Mouse (Mus musculus): ENCODE measurements around the gene Sox18. TPM values are rescaled to one million over a fixed set of nuclear protein-coding genes. Genes with fewer than 3 reads are reported as not detected.

Gene Sox18
- 19.7 and 21.2 TPM in 2 replicates for polyA plus RNA-seq (2016; fragmentation: Nextera tagmentation; extraction: Ambion mirVana)

DNA sequence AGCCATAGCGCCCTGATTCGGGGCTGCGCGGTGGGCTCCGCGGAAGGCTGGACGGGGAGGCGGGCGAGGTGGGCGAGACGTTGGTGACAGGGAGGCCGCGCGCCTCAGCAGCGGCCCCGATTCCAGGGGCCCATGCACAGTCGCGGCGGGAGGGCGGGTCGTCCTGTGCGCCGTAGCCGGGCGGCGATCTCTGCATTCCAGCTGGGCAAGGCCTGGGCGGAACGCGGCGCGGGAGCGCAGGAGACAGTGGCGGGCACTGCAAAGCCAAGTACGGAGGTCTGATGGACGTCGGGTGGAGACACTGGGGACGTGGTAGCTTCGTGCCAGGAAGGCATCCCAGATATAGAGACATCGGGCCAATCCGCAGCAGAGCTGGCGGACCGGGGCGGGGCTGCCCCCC, at the start of gene Sox18:
Sox18 (minus strand) TSS at position 315 of the 400 bp plus-strand sequence.
- peak; percentile 33 for DNase-seq (ENCODE audit: extremely low spot score, low spot score)
- Histone ChIP-seq H3K4me3 (peak within 1 kb of the TSS; percentile 50), H3K9me3 (no peaks in the 10 kb centered on the region), H3K36me3 (replicated peaks) (no peaks in the 10 kb centered on the region), H3K27me3 (ENCODE audit: poor library complexity, severe bottlenecking) (peaks cover 85% of the 10 kb centered on the region), H3K27ac (peak within 1 kb of the TSS; percentile 54), H3K4me1 (peaks cover 47% of the 10 kb centered on the region)
- under 1% methylated on average over 43 of the region's 43 CpGs for WGBS

GRCm38 (mm10) chr2:181721200-181721599, 49.8 kb upstream of the Sox18 start:
- Histone ChIP-seq H3K27me3 (ENCODE audit: poor library complexity, severe bottlenecking) (no peaks in the 10 kb centered on the region), H3K4me3 (no peak overlapping the region), H3K4me1 (no peaks in the 10 kb centered on the region), H3K9me3 (no peaks in the 10 kb centered on the region), H3K27ac (no peak overlapping the region), H3K36me3 (replicated peaks) (peaks cover 3% of the 10 kb centered on the region; the same call in 1 of the 2 replicates)
- DNase-seq (ENCODE audit: extremely low spot score, low spot score) = no peak

- Histone ChIP-seq H3K4me3 (no peak overlapping the region), H3K27me3 (ENCODE audit: poor library complexity, severe bottlenecking) (no peaks in the 10 kb centered on the region), H3K9me3 (no peaks in the 10 kb centered on the region), H3K4me1 (peaks cover 7% of the 10 kb centered on the region), H3K36me3 (replicated peaks) (peaks cover 3% of the 10 kb centered on the region; the same call in 1 of the 2 replicates), H3K27ac (no peak overlapping the region)
- no peak for DNase-seq (ENCODE audit: extremely low spot score, low spot score)
- 48% methylated on average over 3 of the region's 3 CpGs for WGBS
Observed at GRCm38 (mm10) chr2:181720061-181720460, 48.6 kb upstream of the Sox18 start.

DNA sequence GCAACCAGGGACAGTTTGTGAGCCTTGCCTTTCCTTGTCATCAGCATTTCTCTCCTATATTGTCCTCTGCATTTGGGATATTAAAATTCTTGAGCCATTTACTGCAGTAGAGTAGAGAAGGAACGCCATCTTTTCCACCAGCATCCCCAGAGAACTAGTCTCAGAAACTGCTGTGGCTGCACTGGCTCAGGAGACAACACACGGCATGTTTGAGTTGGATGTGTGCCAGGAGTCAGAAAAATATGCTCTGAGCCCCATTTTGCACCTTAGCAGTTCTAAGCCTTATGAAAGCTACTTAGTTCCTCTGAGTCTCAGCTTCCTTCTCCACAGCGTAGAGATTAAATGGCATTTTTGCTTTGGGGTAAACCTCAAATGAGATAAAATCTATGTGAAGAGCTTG, 45.6 kb upstream of the Sox18 start:
- 87% methylated on average over 3 of the region's 3 CpGs for WGBS
- H3K27ac ChIP-seq = no peak overlapping the region
- H3K4me3 ChIP-seq = no peak overlapping the region
- H3K36me3 ChIP-seq (replicated peaks) = peaks cover 3% of the 10 kb centered on the region; the same call in 1 of the 2 replicates
- no peaks in the 10 kb centered on the region for H3K27me3 ChIP-seq (ENCODE audit: poor library complexity, severe bottlenecking)
- no peaks in the 10 kb centered on the region for H3K9me3 ChIP-seq
- H3K4me1 ChIP-seq = peaks cover 23% of the 10 kb centered on the region
- DNase-seq (ENCODE audit: extremely low spot score, low spot score) = no peak

DNA sequence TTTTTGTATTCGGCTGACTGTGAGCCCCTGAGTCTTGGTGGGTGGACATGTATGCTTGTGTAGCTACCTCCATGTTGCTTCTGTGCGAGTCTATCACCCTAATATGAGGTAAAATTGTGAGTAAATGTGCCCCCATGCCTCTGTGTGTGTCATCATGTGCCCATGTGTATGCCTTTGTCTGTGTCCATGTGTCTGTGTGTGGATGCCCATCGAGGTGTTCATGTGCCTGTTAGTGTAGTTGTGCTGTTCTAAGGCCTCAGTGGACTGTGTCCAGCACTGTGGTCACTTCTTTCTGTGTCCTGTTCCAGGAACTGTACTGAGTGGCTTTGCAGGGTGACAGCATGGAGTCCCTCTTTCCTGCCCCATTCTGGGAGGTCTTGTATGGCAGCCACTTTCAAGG, 43.9 kb upstream of the Sox18 start:
- Histone ChIP-seq H3K36me3 (replicated peaks) (peaks cover 3% of the 10 kb centered on the region; the same call in 1 of the 2 replicates), H3K9me3 (no peaks in the 10 kb centered on the region), H3K4me3 (peak overlapping the region; percentile 44), H3K27ac (peak overlapping the region; percentile 82), H3K4me1 (peaks cover 23% of the 10 kb centered on the region), H3K27me3 (ENCODE audit: poor library complexity, severe bottlenecking) (no peaks in the 10 kb centered on the region)
- DNase-seq (ENCODE audit: extremely low spot score, low spot score) = no peak
- WGBS = 61% methylated on average over 3 of the region's 3 CpGs

DNA sequence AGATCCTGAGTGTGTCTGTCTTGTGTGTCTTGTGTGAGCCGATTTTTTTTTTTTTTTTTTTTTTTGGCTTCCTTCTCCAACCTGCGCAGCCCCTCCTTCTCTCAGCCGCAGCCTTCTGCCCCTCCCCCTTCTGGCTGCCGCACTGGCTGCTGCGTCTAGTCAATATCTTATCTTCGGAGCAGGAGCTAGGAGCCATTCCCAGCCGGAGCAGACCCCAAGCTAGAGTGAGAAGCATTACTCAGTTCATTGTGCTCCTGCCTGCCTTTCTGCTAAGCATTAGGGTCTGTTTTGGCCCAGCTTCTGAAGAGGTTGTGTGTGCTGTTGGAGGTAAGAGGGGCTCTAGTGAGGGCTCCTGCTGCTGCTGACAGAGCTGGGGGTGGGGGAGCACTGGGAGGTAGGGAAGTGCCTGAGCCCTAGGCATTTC, 43.5 kb upstream of the Sox18 start, which contains the start of gene Oprl1:
Oprl1 (plus strand) TSS at position 114 of the 424 bp plus-strand sequence.
- H3K27ac ChIP-seq = peak within 1 kb of the TSS; percentile 82
- peaks cover 3% of the 10 kb centered on the region; the same call in 1 of the 2 replicates for H3K36me3 ChIP-seq (replicated peaks)
- no peaks in the 10 kb centered on the region for H3K27me3 ChIP-seq (ENCODE audit: poor library complexity, severe bottlenecking)
- WGBS = 3% methylated on average over 7 of the region's 7 CpGs
- DNase-seq (ENCODE audit: extremely low spot score, low spot score) = peak; percentile 41
- H3K4me3 ChIP-seq = peak within 1 kb of the TSS; percentile 44
- H3K9me3 ChIP-seq = no peaks in the 10 kb centered on the region
- H3K4me1 ChIP-seq = peaks cover 23% of the 10 kb centered on the region

- H3K4me1 ChIP-seq = peaks cover 23% of the 10 kb centered on the region
- 83% methylated on average over 1 of the region's 1 CpGs for WGBS
- no peaks in the 10 kb centered on the region for H3K36me3 ChIP-seq (replicated peaks)
- no peak overlapping the region for H3K27ac ChIP-seq
- no peaks in the 10 kb centered on the region for H3K9me3 ChIP-seq
- H3K4me3 ChIP-seq = no peak overlapping the region
- H3K27me3 ChIP-seq (ENCODE audit: poor library complexity, severe bottlenecking) = no peaks in the 10 kb centered on the region
- no peak for DNase-seq (ENCODE audit: extremely low spot score, low spot score)
Observed at GRCm38 (mm10) chr2:181713749-181714148, 42.3 kb upstream of the Sox18 start.

DNA sequence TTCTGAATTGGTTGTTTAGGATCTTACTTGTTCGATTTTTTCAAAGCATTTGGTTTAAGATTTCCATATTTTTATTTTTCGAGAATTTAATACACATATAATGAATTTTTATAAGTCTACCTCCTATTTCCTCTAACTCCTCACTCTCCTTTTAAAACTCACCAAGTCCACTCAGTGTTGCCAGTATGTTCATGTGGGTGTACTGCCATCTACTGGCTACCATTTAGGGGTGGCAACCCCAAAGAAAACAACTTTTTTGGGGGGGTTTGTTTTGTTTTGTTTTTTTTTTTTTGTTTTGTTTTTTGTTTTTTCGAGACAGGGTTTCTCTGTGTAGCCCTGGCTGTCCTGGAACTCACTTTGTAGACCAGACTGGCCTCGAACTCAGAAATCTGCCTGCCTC, 35.2 kb upstream of the Sox18 start:
- H3K9me3 ChIP-seq = no peaks in the 10 kb centered on the region
- no peak overlapping the region for H3K4me3 ChIP-seq
- H3K4me1 ChIP-seq = no peaks in the 10 kb centered on the region
- 48% methylated on average over 4 of the region's 4 CpGs for WGBS
- no peaks in the 10 kb centered on the region for H3K36me3 ChIP-seq (replicated peaks)
- no peaks in the 10 kb centered on the region; the same call in 1 of the 2 replicates for H3K27me3 ChIP-seq (ENCODE audit: poor library complexity, severe bottlenecking)
- no peak for DNase-seq (ENCODE audit: extremely low spot score, low spot score)
- no peak overlapping the region for H3K27ac ChIP-seq

DNA sequence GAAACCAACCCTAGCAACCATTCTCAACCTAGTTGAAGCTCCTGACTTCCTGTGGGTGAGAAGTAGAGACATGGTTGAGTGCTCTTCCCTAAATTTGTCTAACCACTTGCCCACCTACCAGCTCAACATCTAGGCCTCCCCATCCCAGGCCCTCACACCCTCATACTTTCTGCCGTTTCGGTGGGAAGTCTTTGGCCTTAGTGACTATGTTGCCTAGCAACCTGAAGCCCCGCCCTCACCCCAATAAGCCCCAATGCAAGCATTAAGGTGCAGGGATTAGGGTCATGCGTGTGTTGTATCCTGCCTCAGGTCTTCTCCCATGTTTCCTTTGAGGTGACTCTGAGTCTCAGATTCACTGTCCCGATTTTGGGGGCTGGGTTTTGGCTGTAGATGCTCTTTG, 26.8 kb upstream of the Sox18 start, which contains the start of gene Lkaaear1:
Lkaaear1 (minus strand) TSS at position 202 of the 400 bp plus-strand sequence.
- DNase-seq (ENCODE audit: extremely low spot score, low spot score) = peak; percentile 15
- H3K27me3 ChIP-seq (ENCODE audit: poor library complexity, severe bottlenecking) = peaks cover 25% of the 10 kb centered on the region
- no peak within 1 kb of the TSS for H3K27ac ChIP-seq
- 55% methylated on average over 5 of the region's 5 CpGs for WGBS
- peaks cover 18% of the 10 kb centered on the region for H3K4me1 ChIP-seq
- no peaks in the 10 kb centered on the region for H3K9me3 ChIP-seq
- no peak within 1 kb of the TSS for H3K4me3 ChIP-seq
- H3K36me3 ChIP-seq (replicated peaks) = no peaks in the 10 kb centered on the region

GRCm38 (mm10) chr2:181696801-181697420, 25.5 kb upstream of the Sox18 start:
- 0 out of 2 replicates have a peak, but pooled peaks cover 1% of the 10 kb centered on the region for H3K36me3 ChIP-seq (replicated peaks)
- no peaks in the 10 kb centered on the region for H3K9me3 ChIP-seq
- WGBS = 78% methylated on average over 33 of the region's 33 CpGs
- no peak overlapping the region for H3K27ac ChIP-seq
- H3K4me3 ChIP-seq = no peak overlapping the region
- H3K27me3 ChIP-seq (ENCODE audit: poor library complexity, severe bottlenecking) = peaks cover 25% of the 10 kb centered on the region
- DNase-seq (ENCODE audit: extremely low spot score, low spot score) = peak; percentile 13
- H3K4me1 ChIP-seq = peaks cover 32% of the 10 kb centered on the region

DNA sequence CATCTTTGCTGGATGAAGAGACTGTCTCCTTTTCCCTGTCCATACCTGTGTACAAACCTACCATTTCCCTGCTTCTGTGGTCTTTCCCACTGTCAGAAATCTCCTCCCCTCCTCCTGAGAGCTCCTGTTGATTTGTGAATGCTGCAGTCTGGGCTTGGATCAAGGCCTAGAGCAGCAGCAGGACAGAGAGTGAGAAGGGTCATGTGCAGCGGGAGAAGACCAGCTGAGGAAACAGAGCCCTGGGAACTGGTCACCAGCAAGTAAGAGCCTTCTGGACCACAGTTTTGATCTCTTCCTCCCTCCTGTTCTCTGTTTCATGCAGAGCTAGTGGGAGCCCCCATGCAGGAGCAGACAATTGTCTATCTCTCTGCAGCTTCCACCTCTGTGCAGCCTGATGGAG, 24.3 kb upstream of the Sox18 start:
- peaks cover 41% of the 10 kb centered on the region for H3K4me1 ChIP-seq
- H3K4me3 ChIP-seq = no peak overlapping the region
- 82% methylated on average over 1 of the region's 1 CpGs for WGBS
- H3K9me3 ChIP-seq = no peaks in the 10 kb centered on the region
- no peak overlapping the region for H3K27ac ChIP-seq
- peaks cover 11% of the 10 kb centered on the region; the same call in 1 of the 2 replicates for H3K36me3 ChIP-seq (replicated peaks)
- peaks cover 25% of the 10 kb centered on the region for H3K27me3 ChIP-seq (ENCODE audit: poor library complexity, severe bottlenecking)
- DNase-seq (ENCODE audit: extremely low spot score, low spot score) = no peak

DNA sequence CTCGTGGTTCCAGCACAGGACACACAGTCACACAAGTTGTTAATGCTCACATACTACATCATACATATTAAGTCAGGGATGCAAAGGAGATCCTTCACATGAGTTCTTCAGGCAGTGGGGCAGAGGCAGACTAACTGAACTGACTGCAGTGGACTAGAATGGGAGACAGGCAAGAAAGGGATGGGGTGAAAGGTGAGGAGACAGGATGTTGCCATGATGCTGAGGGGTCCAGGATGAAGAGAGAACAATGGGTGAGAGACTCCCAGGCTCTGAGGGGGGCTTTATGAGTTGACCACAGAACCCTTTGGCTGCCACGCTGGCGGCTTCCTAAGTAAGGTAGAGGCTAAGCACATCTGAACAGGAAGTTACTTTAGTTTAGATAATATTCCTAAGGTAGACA, 23.1 kb upstream of the Sox18 start:
- Histone ChIP-seq H3K36me3 (replicated peaks) (peaks cover 19% of the 10 kb centered on the region), H3K4me3 (peak overlapping the region; percentile 80), H3K9me3 (no peaks in the 10 kb centered on the region), H3K4me1 (peaks cover 42% of the 10 kb centered on the region), H3K27me3 (ENCODE audit: poor library complexity, severe bottlenecking) (peaks cover 25% of the 10 kb centered on the region), H3K27ac (no peak overlapping the region)
- no peak for DNase-seq (ENCODE audit: extremely low spot score, low spot score)
- WGBS = 89% methylated on average over 3 of the region's 3 CpGs

Measured in forebrain, embryonic 10.5 days (tissue).